Mouse (Mus musculus) myocyte (in vitro differentiated cells): Measurements from ENCODE around the gene Homer3. TPM values are rescaled to one million over a fixed set of nuclear protein-coding genes. Genes with fewer than 3 reads are reported as not detected.

Source experiments
- H3K27me3 ChIP-seq: one replicate; pipeline ENCODE4 v1.6.1; 2011; ENCODE audit not compliant: control insufficient read depth, insufficient read depth, insufficient read length
- H3K36me3 ChIP-seq: one replicate; pipeline ENCODE4 v1.6.1; 2011; ENCODE audit not compliant: control insufficient read depth, insufficient read depth
- H3K4me2 ChIP-seq: one replicate; pipeline ENCODE4 v1.6.1; 2011; ENCODE audit warnings: low read depth, control low read depth
- H3K4me3 ChIP-seq: one replicate; pipeline ENCODE4 v1.5.1; 2011; ENCODE audit warnings: mild to moderate bottlenecking, control low read depth, moderate library complexity
- H3K79me2 ChIP-seq: one replicate; pipeline ENCODE4 v1.6.1; 2011; ENCODE audit not compliant: control insufficient read depth, insufficient read depth
- H3ac ChIP-seq: one replicate; pipeline ENCODE4 v1.6.1; 2011; ENCODE audit not compliant: control insufficient read depth, insufficient read length
- CEBPB ChIP-seq: IDR thresholded peaks from 2 replicates; pipeline ENCODE4 v1.6.1; 2011; ENCODE audit warnings: mild to moderate bottlenecking, moderate library complexity; ENCODE audit not compliant: poor library complexity, insufficient read depth, severe bottlenecking
- E2F4 ChIP-seq: IDR thresholded peaks from one replicate; pipeline ENCODE4 v1.6.1; 2011; ENCODE audit warnings: mild to moderate bottlenecking, control low read depth, moderate library complexity; ENCODE audit not compliant: insufficient read depth
- MAX ChIP-seq: IDR thresholded peaks from one replicate; pipeline ENCODE4 v1.6.1; 2011; ENCODE audit warnings: low read depth, mild to moderate bottlenecking, control low read depth
- MYOD1 ChIP-seq, 3 experiments: IDR thresholded peaks; one replicate each; pipeline ENCODE4 v1.6.1; 2011; ENCODE audit warnings: control low read depth in 2 of 3, low read depth in 2 of 3, mild to moderate bottlenecking in 2 of 3, moderate library complexity in 1 of 3; ENCODE audit not compliant: insufficient read length in 2 of 3, control insufficient read depth in 1 of 3
- MYOG ChIP-seq, 3 experiments: IDR thresholded peaks; one replicate each; pipeline ENCODE4 v1.6.1; 2011; ENCODE audit warnings: control low read depth in 2 of 3, low read depth in 2 of 3, mild to moderate bottlenecking in 2 of 3; ENCODE audit not compliant: insufficient read length in 2 of 3, control insufficient read depth in 1 of 3, insufficient read depth in 1 of 3
- POLR2A ChIP-seq: IDR thresholded peaks from one replicate; pipeline ENCODE4 v1.6.1; 2011; ENCODE audit warnings: low read depth, mild to moderate bottlenecking, control low read depth, moderate library complexity; ENCODE audit not compliant: insufficient read length
- POLR2AphosphoS2 ChIP-seq: IDR thresholded peaks from one replicate; pipeline ENCODE4 v1.6.1; 2011; ENCODE audit warnings: low read depth, control low read depth; ENCODE audit not compliant: insufficient read length
- REST ChIP-seq: IDR thresholded peaks from one replicate; pipeline ENCODE4 v1.6.1; 2011; ENCODE audit warnings: mild to moderate bottlenecking, control low read depth, moderate library complexity; ENCODE audit not compliant: insufficient read depth, insufficient read length
- SRF ChIP-seq: IDR thresholded peaks from one replicate; pipeline ENCODE4 v1.6.1; 2011; ENCODE audit warnings: low read depth; ENCODE audit not compliant: control insufficient read depth, insufficient read length
- TCF12 ChIP-seq: IDR thresholded peaks from one replicate; pipeline ENCODE4 v1.6.1; 2011; ENCODE audit warnings: mild to moderate bottlenecking, control low read depth; ENCODE audit not compliant: poor library complexity, insufficient read depth, severe bottlenecking
- TCF3 ChIP-seq: IDR thresholded peaks from one replicate; pipeline ENCODE4 v1.6.1; 2011; ENCODE audit warnings: low read depth, control low read depth; ENCODE audit not compliant: insufficient read length
- USF1 ChIP-seq: IDR thresholded peaks from one replicate; pipeline ENCODE4 v1.6.1; 2011; ENCODE audit warnings: low read depth, mild to moderate bottlenecking, control low read depth, moderate library complexity
- polyA plus RNA-seq: library from polyadenylated mRNA; unstranded; fragments of >200 nt; fragmentation: generic; extraction: Trizol; gene quantifications from one replicate; pipeline ENCODE4 v1.2.1, GENCODE M21; 2012; ENCODE audit warnings: missing spikeins

The Homer3 gene
- polyA plus RNA-seq, 1 experiment: 43.6 TPM

- Histone ChIP-seq H3K79me2 (no peaks in the 10 kb centered on the region), H3K36me3 (peaks cover 5% of the 10 kb centered on the region), H3K4me3 (peak within 1 kb of the TSS; percentile 9), H3K4me2 (peak within 1 kb of the TSS; percentile 61), H3ac (no peak within 1 kb of the TSS), H3K27me3 (no peaks in the 10 kb centered on the region)
- no peak for TF ChIP-seq SRF
- TF ChIP-seq MYOG (IDR thresholded peaks at IDR 0.05; ENCODE audit: control insufficient read depth in 1 of 3, insufficient read depth in 1 of 3, insufficient read length in 2 of 3, low read depth in 2 of 3): peak in 1 of 3 experiments; percentile 51
- peak in 1 of 3 experiments; percentile 64 for TF ChIP-seq MYOD1 (IDR thresholded peaks at IDR 0.05; ENCODE audit: control insufficient read depth in 1 of 3, insufficient read length in 2 of 3, low read depth in 2 of 3)
- TF ChIP-seq POLR2A: peak; percentile 13
- peak; percentile 62 for TF ChIP-seq POLR2AphosphoS2
- no peak for TF ChIP-seq MAX
These were observed 33.2 kb downstream of the Homer3 start, which contains the start of gene Cers1 for GRCm38 (mm10) chr8:70315624-70316510. Cers1 (plus strand) TSS chr8:70315775.

GRCm38 (mm10) chr8:70316511-70317504 lies 34.2 kb downstream of the Homer3 start:
- H3K4me3 ChIP-seq: peak overlapping the region; percentile 9
- TF ChIP-seq MYOG (IDR thresholded peaks at IDR 0.05; ENCODE audit: control insufficient read depth in 1 of 3, insufficient read depth in 1 of 3, insufficient read length in 2 of 3, low read depth in 2 of 3) (no peak), MYOD1 (IDR thresholded peaks at IDR 0.05; ENCODE audit: control insufficient read depth in 1 of 3, insufficient read length in 2 of 3, low read depth in 2 of 3) (peak in 1 of 3 experiments; percentile 9)

DNA sequence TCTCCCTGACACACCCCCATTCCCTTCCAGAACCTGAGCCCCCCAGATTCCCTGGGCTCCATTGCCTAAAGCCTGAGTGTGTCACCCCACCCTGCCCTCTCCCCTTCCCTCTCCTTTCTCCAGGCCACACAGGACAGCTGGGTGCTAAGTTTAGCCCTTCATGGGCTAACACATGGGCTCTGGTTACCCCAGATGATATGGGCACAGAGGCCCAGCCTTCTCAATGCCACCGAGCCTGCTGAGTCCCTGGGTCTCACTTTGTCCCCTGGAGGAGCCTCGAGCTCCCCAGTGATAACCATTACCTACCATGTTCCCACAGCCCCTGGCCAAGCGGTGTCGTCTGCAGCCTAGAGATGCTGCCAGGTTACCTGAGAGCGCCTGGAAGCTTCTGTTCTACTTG lies 35.2 kb downstream of the Homer3 start:
- no peaks in the 10 kb centered on the region for H3K27me3 ChIP-seq
- no peak overlapping the region for H3ac ChIP-seq
- H3K36me3 ChIP-seq: no peaks in the 10 kb centered on the region
- no peaks in the 10 kb centered on the region for H3K79me2 ChIP-seq
- peak overlapping the region; percentile 61 for H3K4me2 ChIP-seq
- TF ChIP-seq TCF3 (no peak), MYOD1 (IDR thresholded peaks at IDR 0.05; ENCODE audit: control insufficient read depth in 1 of 3, insufficient read length in 2 of 3, low read depth in 2 of 3) (peak; percentile 32 to 84 (median 47)), MYOG (IDR thresholded peaks at IDR 0.05; ENCODE audit: control insufficient read depth in 1 of 3, insufficient read depth in 1 of 3, insufficient read length in 2 of 3, low read depth in 2 of 3) (peak in 2 of 3 experiments; percentile 90 to 92), TCF12 (peak; percentile 41)
- H3K4me3 ChIP-seq: no peak overlapping the region

More at GRCm38 (mm10) chr8:70316511-70317504, 34.2 kb downstream of the Homer3 start:
- H3ac ChIP-seq: no peak overlapping the region
- H3K4me2 ChIP-seq: peak overlapping the region; percentile 61
- H3K36me3 ChIP-seq: peaks cover 3% of the 10 kb centered on the region
- no peaks in the 10 kb centered on the region for H3K79me2 ChIP-seq
- H3K27me3 ChIP-seq: no peaks in the 10 kb centered on the region

DNA sequence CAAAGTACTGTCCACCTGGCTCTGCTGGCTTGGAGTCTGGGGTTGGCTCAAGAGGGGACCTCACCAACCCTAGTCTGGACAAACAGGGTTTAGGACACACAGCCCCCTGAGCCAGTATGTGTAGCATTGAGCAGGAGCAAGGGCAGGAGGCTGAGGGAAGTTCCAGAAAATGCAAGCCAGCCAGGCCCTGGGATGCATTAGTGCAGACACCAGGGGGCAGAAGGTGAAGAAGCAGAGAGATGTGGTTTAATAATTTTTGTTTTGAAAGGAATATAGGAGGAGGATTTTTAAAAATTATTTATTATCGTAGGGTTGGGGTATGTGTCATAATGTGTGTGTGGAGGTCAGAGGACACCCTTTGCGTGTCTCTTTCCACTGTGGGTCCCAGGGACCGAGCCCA lies 41.1 kb downstream of the Homer3 start:
- Histone ChIP-seq H3ac (no peak overlapping the region), H3K4me3 (no peak overlapping the region), H3K79me2 (no peaks in the 10 kb centered on the region), H3K36me3 (no peaks in the 10 kb centered on the region), H3K4me2 (no peak overlapping the region), H3K27me3 (no peaks in the 10 kb centered on the region)
- TF ChIP-seq TCF12: no peak
- no peak for TF ChIP-seq POLR2AphosphoS2
- no peak for TF ChIP-seq CEBPB
- TF ChIP-seq POLR2A: no peak
- TF ChIP-seq SRF: no peak
- no peak for TF ChIP-seq MYOG (IDR thresholded peaks at IDR 0.05; ENCODE audit: control insufficient read depth in 1 of 3, insufficient read depth in 1 of 3, insufficient read length in 2 of 3, low read depth in 2 of 3)

DNA sequence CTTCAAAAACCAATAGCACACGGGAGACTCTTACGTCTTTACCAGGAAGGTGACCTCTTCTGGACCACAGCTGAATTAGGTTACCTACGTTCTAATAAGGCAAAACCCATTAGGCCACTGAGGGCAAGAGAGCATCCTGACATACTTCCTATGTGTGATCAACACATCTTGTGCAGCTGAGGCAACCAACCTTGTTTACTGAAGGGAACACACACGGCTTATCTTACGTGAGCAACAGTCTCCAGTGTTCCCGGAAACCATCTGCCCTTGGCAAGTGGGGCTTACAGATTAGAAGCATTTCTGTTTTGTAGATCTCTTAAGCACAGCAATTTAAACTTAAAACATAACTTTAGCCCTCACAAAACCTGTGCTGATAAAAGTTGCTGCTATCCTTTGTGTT lies 44.9 kb downstream of the Homer3 start:
- Histone ChIP-seq H3K4me3 (no peak overlapping the region), H3K27me3 (no peaks in the 10 kb centered on the region), H3K79me2 (no peaks in the 10 kb centered on the region), H3ac (no peak overlapping the region), H3K36me3 (peaks cover 4% of the 10 kb centered on the region), H3K4me2 (no peak overlapping the region)
- TF ChIP-seq TCF12: no peak
- no peak for TF ChIP-seq MYOD1 (IDR thresholded peaks at IDR 0.05; ENCODE audit: control insufficient read depth in 1 of 3, insufficient read length in 2 of 3, low read depth in 2 of 3)
- no peak for TF ChIP-seq REST
- no peak for TF ChIP-seq MAX
- no peak for TF ChIP-seq SRF
- TF ChIP-seq CEBPB: no peak
- no peak for TF ChIP-seq POLR2A
- no peak for TF ChIP-seq TCF3
- no peak for TF ChIP-seq E2F4
- no peak for TF ChIP-seq USF1
- TF ChIP-seq MYOG (IDR thresholded peaks at IDR 0.05; ENCODE audit: control insufficient read depth in 1 of 3, insufficient read depth in 1 of 3, insufficient read length in 2 of 3, low read depth in 2 of 3): no peak
- TF ChIP-seq POLR2AphosphoS2: no peak
